Mouse (Mus musculus) MEL (cell line): ENCODE data around the gene Tmem50a. TPM values are rescaled to one million over a fixed set of nuclear protein-coding genes. Genes with fewer than 3 reads are reported as not detected.

Source experiments
- DNase-seq: peaks from one replicate; pipeline ENCODE4 v3.0.0; 2011; ENCODE audit warnings: low read depth, low spot score
- H3K27ac ChIP-seq: 2 replicates; pipeline ENCODE4 v1.5.1; 2012; ENCODE audit warnings: low read depth, mild to moderate bottlenecking, control low read depth, low read length, moderate library complexity; ENCODE audit not compliant: control insufficient read depth
- H3K27me3 ChIP-seq, 2 experiments: fragments of 150-350 bp in 1 of 2; sonication (generic) in 1 of 2; 2 replicates each; pipeline ENCODE4 v1.6.1; 2012; ENCODE audit warnings: low read length in 2 of 2, mild to moderate bottlenecking in 2 of 2, improper control_type of control experiment in 1 of 2, moderate library complexity in 1 of 2; ENCODE audit not compliant: insufficient read depth in 2 of 2, control insufficient read depth in 1 of 2
- H3K36me3 ChIP-seq, 2 experiments: 2 replicates each; pipeline ENCODE4 v1.6.1; 2012 to 2014; ENCODE audit warnings: low read length in 2 of 2, improper control_type of control experiment in 1 of 2, inconsistent platforms in 1 of 2, mild to moderate bottlenecking in 1 of 2; ENCODE audit not compliant: insufficient read depth in 2 of 2, control insufficient read depth in 1 of 2
- H3K4me1 ChIP-seq, 2 experiments: fragments of 150-350 bp in 1 of 2; sonication (generic) in 1 of 2; 2 replicates each; pipeline ENCODE4 v1.6.1; 2012; ENCODE audit warnings: low read length in 2 of 2, improper control_type of control experiment in 1 of 2, mild to moderate bottlenecking in 1 of 2; ENCODE audit not compliant: insufficient read depth in 2 of 2, control insufficient read depth in 1 of 2
- H3K4me3 ChIP-seq, 2 experiments: fragments of 150-350 bp in 1 of 2; sonication (generic) in 1 of 2; 2 replicates each; pipeline ENCODE4 v1.5.1; 2012; ENCODE audit warnings: low read depth in 2 of 2, low read length in 2 of 2, mild to moderate bottlenecking in 2 of 2, moderate library complexity in 2 of 2, control low read depth in 1 of 2, improper control_type of control experiment in 1 of 2; ENCODE audit not compliant: control insufficient read depth in 1 of 2, insufficient read depth in 1 of 2
- H3K79me2 ChIP-seq: 2 replicates; pipeline ENCODE4 v1.6.1; 2012; ENCODE audit warnings: mild to moderate bottlenecking, low read length, moderate library complexity; ENCODE audit not compliant: control insufficient read depth, poor library complexity, insufficient read depth
- H3K9ac ChIP-seq: 2 replicates; pipeline ENCODE4 v1.6.1; 2012; ENCODE audit warnings: low read depth, mild to moderate bottlenecking, control low read depth, low read length, moderate library complexity; ENCODE audit not compliant: control insufficient read depth, poor library complexity, severe bottlenecking
- H3K9me3 ChIP-seq: fragments of 150-350 bp; sonication (generic); replicated peaks from 2 replicates; pipeline ENCODE4 v1.6.1; 2012; ENCODE audit warnings: mild to moderate bottlenecking, low read length, improper control_type of control experiment, moderate library complexity; ENCODE audit not compliant: insufficient read depth
- CHD1 ChIP-seq: IDR thresholded peaks from 2 replicates; pipeline ENCODE4 v1.6.1; 2012; ENCODE audit warnings: low read depth, mild to moderate bottlenecking, inconsistent platforms, low read length, improper control_type of control experiment
- E2F4 ChIP-seq: IDR thresholded peaks from 2 replicates; pipeline ENCODE4 v1.6.1; 2011; ENCODE audit warnings: low read depth, low read length, improper control_type of control experiment, borderline replicate concordance
- GABPA ChIP-seq: IDR thresholded peaks from 2 replicates; pipeline ENCODE4 v1.6.1; 2012; ENCODE audit warnings: low read depth, mild to moderate bottlenecking, inconsistent platforms, low read length, improper control_type of control experiment, moderate library complexity
- JUND ChIP-seq: IDR thresholded peaks from 2 replicates; pipeline ENCODE4 v1.6.1; 2011; ENCODE audit warnings: low read depth, mild to moderate bottlenecking, improper control_type of control experiment, low read length
- KAT2A ChIP-seq: conservative IDR thresholded peaks from 2 replicates; pipeline ENCODE4 v1.6.1; 2012; ENCODE audit warnings: low read depth, low read length, improper control_type of control experiment, inconsistent platforms
- MAFK ChIP-seq: IDR thresholded peaks from 2 replicates; pipeline ENCODE4 v1.6.1; 2011; ENCODE audit warnings: low read depth, mild to moderate bottlenecking, low read length, improper control_type of control experiment, borderline replicate concordance
- MAX ChIP-seq: IDR thresholded peaks from 2 replicates; pipeline ENCODE4 v1.6.1; 2011; ENCODE audit warnings: low read length, improper control_type of control experiment
- MXI1 ChIP-seq: IDR thresholded peaks from 2 replicates; pipeline ENCODE4 v1.6.1; 2011; ENCODE audit warnings: mild to moderate bottlenecking, low read depth, low read length, improper control_type of control experiment
- MYC ChIP-seq: IDR thresholded peaks from 2 replicates; pipeline ENCODE4 v1.6.1; 2011; ENCODE audit warnings: low read depth, mild to moderate bottlenecking, low read length, improper control_type of control experiment, moderate library complexity
- NELFE ChIP-seq: IDR thresholded peaks from 2 replicates; pipeline ENCODE4 v1.6.1; 2011; ENCODE audit warnings: low read depth, low read length, improper control_type of control experiment
- POLR2AphosphoS5 ChIP-seq: IDR thresholded peaks from 2 replicates; pipeline ENCODE4 v1.6.1; 2012; ENCODE audit warnings: low read depth, borderline replicate concordance, mild to moderate bottlenecking, inconsistent platforms, low read length, moderate library complexity, mixed read lengths
- SIN3A ChIP-seq: IDR thresholded peaks from 2 replicates; pipeline ENCODE4 v1.6.1; 2012; ENCODE audit warnings: low read length, improper control_type of control experiment, inconsistent platforms
- TBP ChIP-seq: IDR thresholded peaks from 2 replicates; pipeline ENCODE4 v1.8.0; 2011; ENCODE audit warnings: low read depth, low read length, improper control_type of control experiment
- TCF12 ChIP-seq: IDR thresholded peaks from 2 replicates; pipeline ENCODE4 v1.6.1; 2014; ENCODE audit warnings: low read depth, mild to moderate bottlenecking, inconsistent platforms, low read length, improper control_type of control experiment, moderate library complexity
- USF1 ChIP-seq: IDR thresholded peaks from 2 replicates; pipeline ENCODE4 v1.6.1; 2014; ENCODE audit warnings: low read depth, mild to moderate bottlenecking, inconsistent platforms, low read length, improper control_type of control experiment, moderate library complexity
- USF2 ChIP-seq, 2 experiments: IDR thresholded peaks; 2 replicates each; pipeline ENCODE4 v1.6.1; 2011 to 2012; ENCODE audit warnings: improper control_type of control experiment in 2 of 2, low read length in 2 of 2, borderline replicate concordance in 1 of 2, inconsistent platforms in 1 of 2, low read depth in 1 of 2, mild to moderate bottlenecking in 1 of 2; ENCODE audit not compliant: insufficient read depth in 1 of 2
- ZMIZ1 ChIP-seq: IDR thresholded peaks from 2 replicates; pipeline ENCODE4 v1.6.1; 2012; ENCODE audit warnings: low read depth, mild to moderate bottlenecking, inconsistent platforms, low read length, improper control_type of control experiment, moderate library complexity
- ZNF384 ChIP-seq: IDR thresholded peaks from 2 replicates; pipeline ENCODE4 v1.6.1; 2012; ENCODE audit warnings: low read depth, mild to moderate bottlenecking, inconsistent platforms, low read length, improper control_type of control experiment
- polyA plus RNA-seq, 2 experiments: library from polyadenylated mRNA; stranded (reverse) in 1 of 2; unstranded in 1 of 2; fragments of >175 nt in 1 of 2; fragments of >200 nt in 1 of 2; gene quantifications; 2 replicates each; pipeline versions ENCODE4 v1.2.1 to v1.2.4; 2012; ENCODE audit warnings: low replicate concordance in 2 of 2, low read depth in 1 of 2; ENCODE audit not compliant: insufficient read length in 2 of 2, insufficient read depth in 1 of 2, missing spikeins in 1 of 2
- total RNA-seq: library from RNA; depleted of rRNA; stranded (reverse); fragments of 300-350 nt; gene quantifications from 2 replicates; pipeline ENCODE4 v1.2.3, GENCODE M21; 2012

The Tmem50a gene
- total and polyA plus RNA-seq, 3 experiments = 58.5 to 115 TPM; not detected in 1

DNA sequence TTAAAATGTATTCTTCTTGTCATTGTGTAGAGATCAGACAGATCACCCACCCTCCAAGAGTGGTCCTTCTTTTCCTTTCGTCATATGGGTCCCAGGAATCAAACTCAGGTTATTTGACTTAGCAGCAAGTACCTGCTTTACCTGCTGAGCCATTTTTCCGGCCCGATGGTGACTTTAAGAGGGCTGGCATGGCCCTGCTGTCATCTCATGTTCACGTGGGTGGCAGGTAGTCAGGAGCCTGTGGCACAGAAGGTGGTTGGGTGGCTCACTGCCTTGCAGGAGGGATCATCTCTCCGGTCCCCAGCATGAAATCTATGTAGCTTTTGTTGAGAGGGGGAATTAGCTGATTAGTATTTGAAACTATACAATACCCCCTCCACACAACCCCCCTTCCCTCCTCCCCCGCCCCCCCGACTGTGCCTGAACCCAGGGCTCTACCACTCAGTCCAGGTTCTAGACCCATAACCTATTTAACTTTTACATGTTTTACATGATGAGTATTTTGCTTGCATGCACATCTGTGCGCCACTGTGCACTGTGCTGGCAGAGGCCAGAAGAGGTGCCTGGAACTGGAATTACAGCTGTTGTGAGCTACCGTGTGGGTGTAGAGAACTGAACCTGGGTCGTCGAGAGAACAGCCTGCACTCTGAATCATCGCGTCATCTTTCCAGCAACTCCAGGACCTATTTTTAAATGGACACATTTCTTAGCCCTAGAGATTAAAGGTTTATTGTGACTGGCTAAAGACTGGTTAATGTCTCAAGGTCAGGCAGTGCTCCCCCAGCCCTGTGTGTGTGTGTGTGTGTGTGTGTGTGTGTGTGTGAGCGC lies 613 bp upstream of the Tmem50a start:
- DNase-seq = peak; percentile 30

DNA sequence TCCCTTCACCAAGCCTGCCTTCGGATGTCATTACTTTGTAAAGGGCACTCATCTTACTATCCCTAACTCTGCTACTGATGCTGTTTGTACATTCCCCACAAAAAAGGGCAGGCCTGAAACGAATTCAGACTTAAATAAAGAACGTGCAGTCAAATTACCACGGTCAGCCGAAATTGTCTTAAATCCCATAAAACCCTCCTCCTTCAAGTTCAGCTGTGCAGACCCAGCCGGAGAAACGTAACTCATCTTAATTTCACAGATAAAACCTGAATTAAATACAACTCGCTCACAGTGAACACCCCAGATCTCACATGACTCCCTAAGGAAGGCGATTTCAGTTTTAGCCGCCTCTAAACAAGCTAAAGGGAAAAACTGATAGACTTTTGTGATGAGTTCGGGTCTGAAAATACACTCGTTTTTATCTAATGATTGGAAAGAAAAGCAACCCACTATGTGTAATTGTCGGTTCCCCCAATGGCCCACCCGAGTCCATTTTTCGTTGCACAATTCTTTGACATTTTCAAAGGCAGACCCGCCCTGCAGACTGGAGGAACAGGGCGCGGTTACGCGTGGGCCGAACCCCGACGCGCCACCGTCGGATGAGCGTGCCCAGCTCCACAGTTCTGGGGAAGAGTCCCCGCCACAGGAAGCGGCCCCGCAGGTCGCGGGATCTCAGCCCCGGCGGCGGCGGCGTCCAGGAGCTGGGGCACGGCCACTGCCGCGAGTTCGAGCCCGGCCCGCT lies 531 bp downstream of the Tmem50a start:
- no peaks in the 10 kb centered on the region for H3K9me3 ChIP-seq
- peak overlapping the region; percentile 72 to 94 for H3K4me3 ChIP-seq
- peaks cover 12 to 25% of the 10 kb centered on the region in 2 experiments for H3K36me3 ChIP-seq
- peak; percentile 60 for DNase-seq
- peaks cover 28 to 41% of the 10 kb centered on the region in 2 experiments for H3K4me1 ChIP-seq
- H3K27ac ChIP-seq = peak overlapping the region; percentile 85
- H3K27me3 ChIP-seq = no peaks in the 10 kb centered on the region
- peaks cover 11% of the 10 kb centered on the region for H3K79me2 ChIP-seq
- TF ChIP-seq NELFE (no peak), MYC (no peak), ZMIZ1 (no peak), JUND (no peak), E2F4 (no peak), MAX (no peak), SIN3A (no peak; the same call in 1 of the 2 replicates), CHD1 (0 out of 2 replicates have a peak, but pooled peaks have one; percentile 31), KAT2A (no peak), ZNF384 (0 out of 2 replicates have a peak, but pooled peaks have one; percentile 4), MXI1 (peak; percentile 20; the same call in 1 of the 2 replicates), TCF12 (no peak), USF1 (no peak), USF2 (IDR thresholded peaks at IDR 0.05; ENCODE audit: borderline replicate concordance in 1 of 2, insufficient read depth in 1 of 2, low read depth in 1 of 2, low read length in 2 of 2) (no peak), TBP (0 out of 2 replicates have a peak, but pooled peaks have one; percentile 10), GABPA (no peak)
- TF ChIP-seq, all 39 proteins: peak for 4
- H3K9ac ChIP-seq = peak overlapping the region; percentile 85

More for the DNA sequence above, 613 bp upstream of the Tmem50a start:
- peaks cover 11% of the 10 kb centered on the region for H3K79me2 ChIP-seq
- peak overlapping the region; percentile 40 for H3K9ac ChIP-seq
- peak overlapping the region; percentile 15 for H3K27ac ChIP-seq
- no peaks in the 10 kb centered on the region for H3K27me3 ChIP-seq
- peak overlapping the region; percentile 72 to 94 for H3K4me3 ChIP-seq
- TF ChIP-seq MAFK (no peak), TCF12 (no peak), KAT2A (no peak), POLR2AphosphoS5 (no peak), E2F4 (no peak)
- TF ChIP-seq, all 39 proteins: peak for 0
- peaks cover 32 to 50% of the 10 kb centered on the region in 2 experiments for H3K4me1 ChIP-seq
- no peaks in the 10 kb centered on the region for H3K9me3 ChIP-seq
- peaks cover 9 to 27% of the 10 kb centered on the region in 2 experiments for H3K36me3 ChIP-seq
